Mouse (Mus musculus) liver, embryonic 11.5 days (tissue): ENCODE results near the gene Ppp2r2d. TPM values are rescaled to one million over a fixed set of nuclear protein-coding genes. Genes with fewer than 3 reads are reported as not detected.

ENCODE experiments used
- ATAC-seq: fragments of 200-750 bp; cut with Nextera tagmentation; replicated peaks from 2 replicates; pipeline ENCODE4 v1.8.0; 2017; ENCODE audit warnings: moderate number of reproducible peaks, mild to moderate bottlenecking, moderate TSS enrichment, moderate library complexity; ENCODE audit not compliant: low FRiP score
- DNase-seq: peaks from one replicate; pipeline ENCODE4 v3.0.0-alpha.2; 2017; ENCODE audit warnings: low spot score
- H3K27ac ChIP-seq: fragments of 300-500 bp; sonication (generic); 2 replicates; pipeline ENCODE4 v1.5.1; 2014; ENCODE audit warnings: mild to moderate bottlenecking, low read depth, low read length, control low read depth
- H3K27me3 ChIP-seq: fragments of 300-500 bp; sonication (generic); replicated peaks from 2 replicates; pipeline ENCODE4 v1.6.1; 2014; ENCODE audit warnings: low read length, mixed read lengths; ENCODE audit not compliant: control insufficient read depth, insufficient read depth
- H3K36me3 ChIP-seq: fragments of 300-500 bp; sonication (generic); 2 replicates; pipeline ENCODE4 v1.6.1; 2014; ENCODE audit warnings: mild to moderate bottlenecking, low read length, moderate library complexity, mixed read lengths; ENCODE audit not compliant: control insufficient read depth, insufficient read depth
- H3K4me1 ChIP-seq: fragments of 300-500 bp; sonication (generic); replicated peaks from 2 replicates; pipeline ENCODE4 v1.6.1; 2014; ENCODE audit warnings: low read length, mixed read lengths; ENCODE audit not compliant: control insufficient read depth, insufficient read depth
- H3K4me2 ChIP-seq: fragments of 300-500 bp; sonication (generic); 2 replicates; pipeline ENCODE4 v1.6.1; 2014; ENCODE audit warnings: mild to moderate bottlenecking, control low read depth, moderate library complexity
- H3K4me3 ChIP-seq: fragments of 300-500 bp; sonication (generic); 2 replicates; pipeline ENCODE4 v1.5.1; 2014; ENCODE audit warnings: low read depth, low read length, control low read depth
- H3K9ac ChIP-seq: fragments of 300-500 bp; sonication (generic); 2 replicates; pipeline ENCODE4 v1.6.1; 2014; ENCODE audit warnings: low read depth, low read length, control low read depth
- H3K9me3 ChIP-seq: fragments of 300-500 bp; sonication (generic); 2 replicates; pipeline ENCODE4 v1.6.1; 2016; ENCODE audit warnings: low read length, inconsistent platforms, mixed read lengths; ENCODE audit not compliant: control insufficient read depth
- WGBS: fragments of 180-500 bp; shearing (Covaris S2); extraction: QIAGEN DNeasy Blood & Tissue Kit; methylation state at CpG from one replicate; pipeline ENCODE4 v1.1.7; 2014; 5-methylcytosine and 5-hydroxymethylcytosine counted together
- polyA plus RNA-seq: library from polyadenylated mRNA; unstranded; fragments of >200 nt; fragmentation: Nextera tagmentation; extraction: Ambion mirVana; gene quantifications from 2 replicates; pipeline ENCODE4 v1.2.1, GENCODE M21; 2014

Ppp2r2d gene
- polyA plus RNA-seq, 1 experiment from 2014 or later: 40.9 TPM

DNA sequence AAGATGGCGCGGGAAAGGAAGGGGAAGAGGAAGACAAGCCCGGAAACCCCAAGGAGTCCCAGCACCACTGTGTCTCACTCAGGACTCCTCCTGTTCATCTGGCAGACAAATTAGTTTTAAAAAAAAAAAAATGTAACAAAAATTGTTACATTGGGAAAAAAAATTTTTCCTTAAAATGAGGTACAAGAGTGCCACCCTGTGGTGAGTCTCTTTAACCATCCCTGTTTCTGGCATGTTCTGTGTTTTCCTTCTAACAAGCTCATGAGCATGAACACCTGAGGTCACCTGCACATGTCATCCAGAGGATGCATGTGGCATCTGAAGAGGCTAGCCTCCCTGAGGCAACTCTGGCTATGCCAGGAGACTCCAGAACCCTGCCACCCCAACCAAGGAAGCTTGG, 10.9 kb upstream of the Ppp2r2d start:
- Histone ChIP-seq H3K36me3 (no peaks in the 10 kb centered on the region; the same call in 1 of the 2 replicates), H3K9ac (no peak overlapping the region), H3K27me3 (no peaks in the 10 kb centered on the region), H3K27ac (no peak overlapping the region), H3K9me3 (no peaks in the 10 kb centered on the region), H3K4me1 (no peaks in the 10 kb centered on the region), H3K4me2 (no peak overlapping the region), H3K4me3 (no peak overlapping the region)
- 85% methylated on average over 3 of the region's 3 CpGs for WGBS
- no peak for ATAC-seq
- DNase-seq: no peak

- no peak for ATAC-seq
- 53% methylated on average over 4 of the region's 4 CpGs for WGBS
- H3K9me3 ChIP-seq: no peaks in the 10 kb centered on the region
- H3K4me2 ChIP-seq: no peak overlapping the region
- H3K27me3 ChIP-seq: no peaks in the 10 kb centered on the region
- no peaks in the 10 kb centered on the region for H3K36me3 ChIP-seq
- no peak overlapping the region for H3K4me3 ChIP-seq
- no peak overlapping the region for H3K27ac ChIP-seq
- H3K9ac ChIP-seq: no peak overlapping the region
- peaks cover 7% of the 10 kb centered on the region for H3K4me1 ChIP-seq
- DNase-seq: peak; percentile 53
These were observed 5.3 kb upstream of the Ppp2r2d start for GRCm38 (mm10) chr7:138840594-138841021.

DNA sequence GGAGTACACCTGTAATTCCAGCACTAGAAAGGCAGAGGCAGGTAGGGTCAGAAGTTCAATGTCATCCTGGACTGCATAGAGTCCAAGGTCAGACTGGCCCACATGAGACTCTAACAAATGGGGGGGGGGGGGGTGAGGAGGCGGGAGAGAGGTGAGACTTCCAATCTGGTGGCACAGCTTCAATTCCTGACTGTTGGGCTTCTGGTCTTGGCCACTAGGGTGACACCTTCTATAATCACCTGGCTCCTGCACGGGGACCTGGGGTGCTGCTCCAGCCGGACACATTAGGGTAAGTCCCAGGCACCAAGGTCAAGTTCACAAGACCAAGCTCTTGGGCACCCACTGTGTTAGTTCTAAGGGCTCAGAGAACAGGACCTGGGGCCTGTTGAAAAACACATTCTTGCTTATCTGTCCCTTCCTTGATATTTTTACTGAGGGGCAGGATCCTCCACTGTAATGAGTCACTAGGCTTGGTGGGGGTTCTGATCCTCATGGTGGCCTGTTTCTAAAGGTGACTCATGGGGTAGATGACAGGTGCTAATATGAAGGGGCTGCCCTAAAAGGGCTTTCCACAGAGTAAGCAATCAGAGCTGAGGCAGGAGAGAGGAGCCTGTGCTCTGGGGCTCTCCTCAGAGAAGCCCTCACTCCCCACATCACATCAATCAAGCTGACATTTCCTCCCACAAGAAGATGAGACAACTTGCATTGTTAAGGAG, 4.3 kb upstream of the Ppp2r2d start:
- no peak overlapping the region for H3K4me2 ChIP-seq
- H3K9me3 ChIP-seq: no peaks in the 10 kb centered on the region
- H3K27me3 ChIP-seq: no peaks in the 10 kb centered on the region
- no peak overlapping the region for H3K4me3 ChIP-seq
- no peak for ATAC-seq
- WGBS: 75% methylated on average over 3 of the region's 3 CpGs
- peaks cover 7% of the 10 kb centered on the region for H3K4me1 ChIP-seq
- no peaks in the 10 kb centered on the region for H3K36me3 ChIP-seq
- H3K27ac ChIP-seq: no peak overlapping the region
- no peak overlapping the region for H3K9ac ChIP-seq
- DNase-seq: no peak

GRCm38 (mm10) chr7:138843421-138843820, 2.5 kb upstream of the Ppp2r2d start:
- WGBS: 80% methylated on average over 4 of the region's 4 CpGs
- ATAC-seq (no peak), DNase-seq (no peak)
- Histone ChIP-seq H3K9me3 (no peaks in the 10 kb centered on the region), H3K4me1 (peaks cover 14% of the 10 kb centered on the region), H3K36me3 (no peaks in the 10 kb centered on the region), H3K27me3 (no peaks in the 10 kb centered on the region), H3K4me2 (no peak overlapping the region), H3K27ac (no peak overlapping the region), H3K9ac (no peak overlapping the region), H3K4me3 (no peak overlapping the region)

- H3K36me3 ChIP-seq: no peaks in the 10 kb centered on the region; the same call in 1 of the 2 replicates
- DNase-seq: no peak
- H3K4me3 ChIP-seq: peak overlapping the region; percentile 99
- ATAC-seq: no peak
- H3K27me3 ChIP-seq: no peaks in the 10 kb centered on the region
- H3K4me1 ChIP-seq: peaks cover 18% of the 10 kb centered on the region
- peak overlapping the region; percentile 95 for H3K4me2 ChIP-seq
- H3K27ac ChIP-seq: no peak overlapping the region
- 35% methylated on average over 8 of the region's 8 CpGs for WGBS
- no peaks in the 10 kb centered on the region for H3K9me3 ChIP-seq
- H3K9ac ChIP-seq: no peak overlapping the region
These were observed 768 bp upstream of the Ppp2r2d start for GRCm38 (mm10) chr7:138845111-138845510.

GRCm38 (mm10) chr7:138846502-138846991, 668 bp downstream of the Ppp2r2d start:
- Histone ChIP-seq H3K27ac (peak overlapping the region; percentile 95), H3K9ac (peak overlapping the region; percentile 97), H3K9me3 (no peaks in the 10 kb centered on the region), H3K27me3 (no peaks in the 10 kb centered on the region), H3K4me2 (peak overlapping the region; percentile 61), H3K4me1 (peaks cover 18% of the 10 kb centered on the region), H3K4me3 (peak overlapping the region; percentile 99), H3K36me3 (no peaks in the 10 kb centered on the region; the same call in none of the 2 replicates)
- DNase-seq (no peak), ATAC-seq (peak; percentile 82)
- under 1% methylated on average over 60 of the region's 61 CpGs for WGBS

GRCm38 (mm10) chr7:138847316-138848027, 1.6 kb downstream of the Ppp2r2d start:
- Histone ChIP-seq H3K36me3 (peaks cover 3% of the 10 kb centered on the region), H3K27me3 (no peaks in the 10 kb centered on the region), H3K4me3 (peak overlapping the region; percentile 99), H3K27ac (no peak overlapping the region), H3K9ac (peak overlapping the region; percentile 97), H3K9me3 (no peaks in the 10 kb centered on the region), H3K4me1 (peaks cover 18% of the 10 kb centered on the region), H3K4me2 (peak overlapping the region; percentile 61)
- WGBS: 37% methylated on average over 13 of the region's 13 CpGs
- ATAC-seq: no peak
- no peak for DNase-seq

- peaks cover 18% of the 10 kb centered on the region for H3K4me1 ChIP-seq
These were observed 2.4 kb downstream of the Ppp2r2d start for GRCm38 (mm10) chr7:138848028-138848920.

More at GRCm38 (mm10) chr7:138848028-138848920, 2.4 kb downstream of the Ppp2r2d start:
- H3K9ac ChIP-seq: peak overlapping the region; percentile 97
- peak overlapping the region; percentile 61 for H3K4me2 ChIP-seq
- ATAC-seq: no peak
- no peak overlapping the region for H3K27ac ChIP-seq
- 85% methylated on average over 7 of the region's 7 CpGs for WGBS
- no peaks in the 10 kb centered on the region for H3K27me3 ChIP-seq
- peaks cover 8% of the 10 kb centered on the region for H3K36me3 ChIP-seq
- peak overlapping the region; percentile 99; the same call in 1 of the 2 replicates for H3K4me3 ChIP-seq
- no peaks in the 10 kb centered on the region for H3K9me3 ChIP-seq
- no peak for DNase-seq
